In genomic region chr10:93347918-93348505, GRCm38 (mm10) we compare ENCODE assay signal across 14 mouse cellular contexts. TPM values are rescaled to one million over a fixed set of nuclear protein-coding genes. Genes with fewer than 3 reads are reported as not detected.
DNase-seq lines count a peak whose midpoint lies in the region; ATAC-seq and TF ChIP-seq lines count a peak whose summit lies in the region.
"Had no signal": no experiment of that assay in that cellular context is flagged by ENCODE, and none has a peak within 500 bp of the region (broad histone marks: within the 10 kb centered on the region; RNA-seq: fewer than 3 reads in every experiment).

No protein-coding gene starts in this region.

- peak overlapping the region; percentile 28; the same call in 1 of the 2 replicates for H3K27ac ChIP-seq in heart, adult 2 months
- no peak overlapping the region for H3K27ac ChIP-seq in hindbrain, embryonic 15.5 days (replicated peaks)
- H3K27ac ChIP-seq in hindbrain, embryonic 11.5 days (ENCODE audit: low read depth, low read length): no peak overlapping the region
- no peak overlapping the region for H3K27ac ChIP-seq in lung, postnatal 0 days (ENCODE audit: low read length)
- H3K27ac ChIP-seq in neural tube, embryonic 15.5 days (replicated peaks): no peak overlapping the region
- H3K27ac ChIP-seq: forebrain, embryonic 10.5 days; liver, embryonic 15.5 days; midbrain, embryonic 15.5 days had no signal

- TF ChIP-seq EP300 in heart, adult 2 months (IDR thresholded peaks at IDR 0.05; ENCODE audit: insufficient read depth, low read depth, low read length): no peak
- TF ChIP-seq EP300 in lung, postnatal 0 days (IDR thresholded peaks at IDR 0.05): no peak

- no peaks in the 10 kb centered on the region for H3K36me3 ChIP-seq in heart, adult 2 months (ENCODE audit: control insufficient read depth, insufficient read depth, low read length)
- no peaks in the 10 kb centered on the region for H3K36me3 ChIP-seq in hindbrain, embryonic 15.5 days
- H3K36me3 ChIP-seq in hindbrain, embryonic 11.5 days (ENCODE audit: control insufficient read depth, insufficient read depth, low read length): no peaks in the 10 kb centered on the region
- no peaks in the 10 kb centered on the region for H3K36me3 ChIP-seq in lung, postnatal 0 days (ENCODE audit: insufficient read depth, low read length)
- no peaks in the 10 kb centered on the region for H3K36me3 ChIP-seq in neural tube, embryonic 15.5 days
- H3K36me3 ChIP-seq: forebrain, embryonic 10.5 days; liver, embryonic 15.5 days; midbrain, embryonic 15.5 days had no signal

- intact Hi-C loops in heart, adult 2 months (cut with DNase I): no loop called here
- intact Hi-C loops in heart, postnatal 14 days (cut with DNase I): no loop called here

- DNase-seq in heart, adult 2 months: no peak
- DNase-seq in heart, postnatal 14 days: no peak
- DNase-seq in hindbrain, embryonic 11.5 days (ENCODE audit: low spot score): no peak
- no peak for DNase-seq in lung, postnatal 0 days (ENCODE audit: low spot score)
- DNase-seq in lung, adult 2 months: no peak
- no peak for DNase-seq in urinary bladder, adult 18-20 months (ENCODE audit: low spot score in 2 of 2)
- DNase-seq: gastrocnemius, postnatal 14 days; thymus, postnatal 4 days had no signal

- no peaks in the 10 kb centered on the region for H3K27me3 ChIP-seq in heart, adult 2 months (ENCODE audit: control insufficient read depth, insufficient read depth, low read length)
- H3K27me3 ChIP-seq in hindbrain, embryonic 15.5 days: no peaks in the 10 kb centered on the region
- H3K27me3 ChIP-seq in hindbrain, embryonic 11.5 days (ENCODE audit: control insufficient read depth, insufficient read depth, low read length): no peaks in the 10 kb centered on the region
- no peaks in the 10 kb centered on the region for H3K27me3 ChIP-seq in lung, postnatal 0 days (replicated peaks; ENCODE audit: insufficient read depth, low read length)
- H3K27me3 ChIP-seq in neural tube, embryonic 15.5 days (replicated peaks): no peaks in the 10 kb centered on the region
- H3K27me3 ChIP-seq: liver, embryonic 15.5 days; midbrain, embryonic 15.5 days had no signal

- no peak for TF ChIP-seq CTCF in heart, adult 2 months (IDR thresholded peaks at IDR 0.05)
- TF ChIP-seq CTCF in lung, postnatal 0 days (IDR thresholded peaks at IDR 0.05): no peak
- TF ChIP-seq CTCF in lung, adult 2 months (IDR thresholded peaks at IDR 0.05; ENCODE audit: insufficient read depth, low read length): no peak

- H3K9me3 ChIP-seq in hindbrain, embryonic 15.5 days: no peaks in the 10 kb centered on the region
- H3K9me3 ChIP-seq in hindbrain, embryonic 11.5 days (ENCODE audit: control insufficient read depth, low read length): no peaks in the 10 kb centered on the region
- H3K9me3 ChIP-seq in lung, postnatal 0 days (ENCODE audit: low read length): no peaks in the 10 kb centered on the region
- no peaks in the 10 kb centered on the region for H3K9me3 ChIP-seq in neural tube, embryonic 15.5 days (replicated peaks)
- H3K9me3 ChIP-seq: liver, embryonic 15.5 days; midbrain, embryonic 15.5 days had no signal

- H3K4me1 ChIP-seq in heart, adult 2 months (ENCODE audit: control insufficient read depth, insufficient read depth, low read length): no peaks in the 10 kb centered on the region; the same call in 1 of the 2 replicates
- peaks cover 3% of the 10 kb centered on the region; the same call in 1 of the 2 replicates for H3K4me1 ChIP-seq in hindbrain, embryonic 15.5 days (replicated peaks)
- H3K4me1 ChIP-seq in hindbrain, embryonic 11.5 days (replicated peaks; ENCODE audit: control insufficient read depth, insufficient read depth, low read length): no peaks in the 10 kb centered on the region
- no peaks in the 10 kb centered on the region; the same call in 1 of the 2 replicates for H3K4me1 ChIP-seq in lung, postnatal 0 days (ENCODE audit: insufficient read depth, low read depth, low read length)
- H3K4me1 ChIP-seq in lung, adult 2 months (ENCODE audit: control insufficient read depth, insufficient read depth, low read length): no peaks in the 10 kb centered on the region
- H3K4me1 ChIP-seq in neural tube, embryonic 15.5 days: no peaks in the 10 kb centered on the region
- H3K4me1 ChIP-seq: liver, embryonic 15.5 days; midbrain, embryonic 15.5 days had no signal

- H3K9ac ChIP-seq in heart, adult 2 months (ENCODE audit: low read depth, low read length): peak overlapping the region; percentile 10; the same call in 1 of the 2 replicates
- no peak overlapping the region for H3K9ac ChIP-seq in hindbrain, embryonic 15.5 days
- H3K9ac ChIP-seq in hindbrain, embryonic 11.5 days (ENCODE audit: low read depth, low read length): no peak overlapping the region
- no peak overlapping the region for H3K9ac ChIP-seq in lung, postnatal 0 days (replicated peaks; ENCODE audit: low read depth)
- no peak overlapping the region for H3K9ac ChIP-seq in neural tube, embryonic 15.5 days (replicated peaks)
- H3K9ac ChIP-seq: liver, embryonic 15.5 days; midbrain, embryonic 15.5 days had no signal

- H3K4me3 ChIP-seq in heart, adult 2 months: no peak overlapping the region
- no peak overlapping the region for H3K4me3 ChIP-seq in hindbrain, embryonic 15.5 days
- H3K4me3 ChIP-seq in hindbrain, embryonic 11.5 days (ENCODE audit: low read depth, low read length): no peak overlapping the region
- H3K4me3 ChIP-seq in lung, postnatal 0 days (ENCODE audit: low read depth, low read length): no peak overlapping the region
- H3K4me3 ChIP-seq in lung, adult 2 months (replicated peaks; ENCODE audit: extremely low read depth, low read depth, low read length): no peak overlapping the region
- H3K4me3 ChIP-seq in neural tube, embryonic 15.5 days (replicated peaks): no peak overlapping the region
- H3K4me3 ChIP-seq: forebrain, embryonic 10.5 days; liver, embryonic 15.5 days; midbrain, embryonic 15.5 days had no signal

- H3K4me2 ChIP-seq in hindbrain, embryonic 15.5 days: no peak overlapping the region
- H3K4me2 ChIP-seq in hindbrain, embryonic 11.5 days (replicated peaks; ENCODE audit: low read depth, low read length): no peak overlapping the region
- H3K4me2 ChIP-seq in lung, postnatal 0 days (replicated peaks; ENCODE audit: low read depth, low read length): peak overlapping the region; percentile 37
- H3K4me2 ChIP-seq in neural tube, embryonic 15.5 days: peak overlapping the region; percentile 1; the same call in 1 of the 2 replicates
- H3K4me2 ChIP-seq: liver, embryonic 15.5 days; midbrain, embryonic 15.5 days had no signal

- whole genome bisulfite sequencing in heart, adult 2 months: 52% methylated on average over 14 of the region's 14 CpGs
- WGBS in hindbrain, embryonic 15.5 days: 63% methylated on average over 14 of the region's 14 CpGs
- WGBS in hindbrain, embryonic 11.5 days: 81% methylated on average over 14 of the region's 14 CpGs
- WGBS in lung, postnatal 0 days: 38% methylated on average over 14 of the region's 14 CpGs
- WGBS in lung, adult 2 months: 53% methylated on average over 14 of the region's 14 CpGs
- 63% methylated on average over 14 of the region's 14 CpGs for WGBS in neural tube, embryonic 15.5 days

- H3K79me2 ChIP-seq in heart, adult 2 months (replicated peaks; ENCODE audit: control insufficient read depth, insufficient read depth, low read length): no peaks in the 10 kb centered on the region

- TF ChIP-seq POLR2A in heart, adult 2 months (IDR thresholded peaks at IDR 0.05; ENCODE audit: insufficient read depth, low read depth, low read length): no peak
- TF ChIP-seq POLR2A in lung, adult 2 months (IDR thresholded peaks at IDR 0.05; ENCODE audit: borderline replicate concordance, extremely low read depth, low read depth, low read length): no peak

- ATAC-seq in hindbrain, embryonic 15.5 days (ENCODE audit: low FRiP score, low read depth): peak; percentile 54; the same call in 1 of the 2 replicates
- no peak for ATAC-seq in hindbrain, embryonic 11.5 days (ENCODE audit: low FRiP score)
- peak; percentile 40 for ATAC-seq in lung, postnatal 0 days
- ATAC-seq in neural tube, embryonic 15.5 days (ENCODE audit: low FRiP score): no peak; the same call in 1 of the 2 replicates
- ATAC-seq: inflammation-experienced regulatory T-cells, adult 6 months; midbrain, embryonic 15.5 days had no signal

RNA-seq across cellular contexts. Expression of gene Elk3, which starts 37.1 kb away (rescaled TPM):
- total RNA-seq in heart, adult 2 months (2021): 10 to 100 TPM; 33.8 to 39.4 TPM
- 31.9 and 32.1 TPM in 2 replicates for polyA plus RNA-seq in heart, adult 2 months (2012; rRNA removed)
- total RNA-seq in heart, postnatal 14 days (2021): 10 to 100 TPM; 64.1 to 67.2 TPM
- 8.1 and 8.3 TPM in 2 replicates for polyA plus RNA-seq in hindbrain, embryonic 15.5 days (2015; fragmentation: Nextera tagmentation; extraction: Ambion mirVana)
- polyA plus RNA-seq in hindbrain, embryonic 11.5 days (2014; fragmentation: Nextera tagmentation; extraction: Ambion mirVana): 16.0 and 22.8 TPM in 2 replicates
- 56.0 and 61.5 TPM in 2 replicates for polyA plus RNA-seq in lung, postnatal 0 days (2015; fragmentation: Nextera tagmentation; extraction: Ambion mirVana)
- polyA plus RNA-seq in lung, adult 2 months (2012; rRNA removed): 76.0 and 99.4 TPM in 2 replicates
- 8.6 and 10.1 TPM in 2 replicates for polyA plus RNA-seq in neural tube, embryonic 15.5 days (2015; fragmentation: Nextera tagmentation; extraction: Ambion mirVana)

Comparison
In these comparisons a context has a peak if more than half of its experiments do, and no peak if none do; other contexts are left out.
1. ATAC-seq: peak in hindbrain, embryonic 15.5 days (single experiment) and lung, postnatal 0 days (single experiment); none in hindbrain, embryonic 11.5 days (single experiment) and neural tube, embryonic 15.5 days (single experiment).
2. H3K4me2 ChIP-seq: peak in lung, postnatal 0 days (single experiment) and neural tube, embryonic 15.5 days (single experiment); none in hindbrain, embryonic 15.5 days (single experiment) and hindbrain, embryonic 11.5 days (single experiment).